Mouse (Mus musculus): ENCODE measurements around the gene Ccdc74a. TPM values are rescaled to one million over a fixed set of nuclear protein-coding genes. Genes with fewer than 3 reads are reported as not detected.

Ccdc74a gene
- total RNA-seq, 2 experiments from 2014 or later: 22.9 to 26.2 TPM

DNA sequence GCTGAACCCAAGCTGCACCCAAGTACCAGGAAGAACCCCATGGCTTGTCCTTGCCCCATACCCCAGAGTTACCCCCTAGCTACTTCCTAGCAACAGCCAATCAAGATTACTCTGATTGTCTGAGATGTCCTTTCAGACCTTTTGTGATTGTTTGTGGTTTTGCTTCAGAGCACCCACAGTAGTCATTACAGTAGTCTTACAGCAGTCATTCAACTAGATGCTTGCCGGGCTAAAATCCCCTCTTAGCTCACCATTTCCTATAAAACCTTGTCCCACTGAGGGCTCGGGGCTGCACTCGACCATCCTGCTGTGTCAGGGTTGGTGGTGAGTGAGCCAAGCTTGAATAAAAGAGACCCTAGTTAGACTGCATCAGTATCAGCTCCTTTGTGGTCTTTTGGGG, 48.6 kb downstream of the Ccdc74a start:
- DNase-seq (ENCODE audit: extremely low spot score in 1 of 2, low spot score in 2 of 2): no peak
- H3K4me3 ChIP-seq: no peak overlapping the region
- TF ChIP-seq CTCF (IDR thresholded peaks at IDR 0.05): no peak
- no peak overlapping the region for H3K27ac ChIP-seq
- intact Hi-C loops (cut with DNase I): no loop called here

Other genes starting within 250 kb of the Ccdc74a start
- 10 to 100 TPM; 19.2 to 21.3 TPM for gene Snap29, start 240.5 kb upstream of the Ccdc74a start, total RNA-seq (2021)
- gene Pi4ka, start 240.2 kb upstream of the Ccdc74a start, total RNA-seq (2021): 100 to 1,000 TPM; 343 to 370 TPM
- gene Crkl, start 194.5 kb upstream of the Ccdc74a start, total RNA-seq (2021): 10 to 100 TPM; 31.9 to 36.7 TPM
- gene Aifm3, start 156.9 kb upstream of the Ccdc74a start, total RNA-seq (2021): 100 to 1,000 TPM; 148 to 171 TPM
- 100 to 1,000 TPM; 182 to 193 TPM for gene Lztr1, start 137.8 kb upstream of the Ccdc74a start, total RNA-seq (2021)
- 10 to 100 TPM; 42.3 to 43.1 TPM for gene Thap7, start 115.3 kb upstream of the Ccdc74a start, total RNA-seq (2021)
- gene Lrrc74b, start 85.2 kb upstream of the Ccdc74a start, total RNA-seq (2021): 1 to 10 TPM in 1 of 2 experiments, under 1 TPM in 1; 0.68 to 1.1 TPM
- gene P2rx6, start 84.6 kb upstream of the Ccdc74a start, total RNA-seq (2021): 1 to 10 TPM in 1 of 2 experiments, under 1 TPM in 1; 0.68 to 1.0 TPM
- gene Slc7a4, start 63.3 kb upstream of the Ccdc74a start, total RNA-seq (2021): 10 to 100 TPM; 82.7 to 83.0 TPM
- 10 to 100 TPM; 73.7 to 82.8 TPM for gene Smpd4, start 27.1 kb upstream of the Ccdc74a start, total RNA-seq (2021)
- gene Med15, start 86.4 kb downstream of the Ccdc74a start, total RNA-seq (2021): 10 to 100 TPM; 76.9 to 83.4 TPM
- 10 to 100 TPM; 84.9 to 86.0 TPM for gene Klhl22, start 113.1 kb downstream of the Ccdc74a start, total RNA-seq (2021)
- gene Scarf2, start 150.8 kb downstream of the Ccdc74a start, total RNA-seq (2021): 1 to 10 TPM; 2.8 to 5.9 TPM
- gene B830017H08Rik, start 186.7 kb downstream of the Ccdc74a start, total RNA-seq (2021): 1 to 10 TPM; 3.4 to 4.1 TPM
- 10 to 100 TPM; 12.2 to 16.4 TPM for gene Car15, start 191.9 kb downstream of the Ccdc74a start, total RNA-seq (2021)
- 1 to 10 TPM; 2.3 to 3.2 TPM for gene Gm20518, start 245.2 kb downstream of the Ccdc74a start, total RNA-seq (2021)
- gene Tssk1, start 247.8 kb downstream of the Ccdc74a start, total RNA-seq (2021): not detected

Measured in left cerebral cortex, adult 2 months (tissue).